8 mouse cellular contexts compared by ENCODE assay signal in genomic region chr8:3517117-3517495, GRCm38 (mm10). TPM values are rescaled to one million over a fixed set of nuclear protein-coding genes. Genes with fewer than 3 reads are reported as not detected.
A peak's percentile ranks its signal among the peaks of the same experiment; 100 is the strongest.
DNase-seq lines count a peak whose midpoint lies in the region; ATAC-seq and TF ChIP-seq lines count a peak whose summit lies in the region.

No protein-coding gene starts in this region.

- H3K36me3 ChIP-seq in kidney, adult 2 months (ENCODE audit: control insufficient read depth, insufficient read depth, low read length) = no peaks in the 10 kb centered on the region; the same call in 1 of the 2 replicates
- peaks cover 35% of the 10 kb centered on the region for H3K36me3 ChIP-seq in embryonic facial prominence, embryonic 13.5 days
- peaks cover 30% of the 10 kb centered on the region for H3K36me3 ChIP-seq in hindbrain, embryonic 14.5 days (replicated peaks; ENCODE audit: control insufficient read depth, insufficient read depth)
- peaks cover 16% of the 10 kb centered on the region for H3K36me3 ChIP-seq in liver, postnatal 0 days (replicated peaks; ENCODE audit: insufficient read depth, low read length)

- H3K27ac ChIP-seq in kidney, adult 2 months (ENCODE audit: insufficient read depth, low read depth, low read length) = no peak overlapping the region
- H3K27ac ChIP-seq in embryonic facial prominence, embryonic 13.5 days = peak overlapping the region; percentile 33
- 0 out of 2 replicates have a peak overlapping the region, but pooled peaks have one; percentile 82 for H3K27ac ChIP-seq in hindbrain, embryonic 14.5 days
- H3K27ac ChIP-seq in liver, postnatal 0 days (ENCODE audit: low read depth) = 0 out of 2 replicates have a peak overlapping the region, but pooled peaks have one; percentile 76

- no peak for TF ChIP-seq EP300 in liver, postnatal 0 days (IDR thresholded peaks at IDR 0.05; ENCODE audit: low read depth)

- H3K4me3 ChIP-seq in kidney, adult 2 months (ENCODE audit: insufficient read depth, low read depth, low read length) = peak overlapping the region; percentile 64
- H3K4me3 ChIP-seq in embryonic facial prominence, embryonic 13.5 days = peak overlapping the region; percentile 67
- peak overlapping the region; percentile 54 for H3K4me3 ChIP-seq in hindbrain, embryonic 14.5 days (replicated peaks; ENCODE audit: low read length)
- H3K4me3 ChIP-seq in liver, postnatal 0 days (ENCODE audit: low read depth, low read length) = peak overlapping the region; percentile 74

- DNase-seq in kidney, adult 2 months = peak; percentile 25
- DNase-seq in kidney, adult 11 months = no peak
- DNase-seq in hindbrain, embryonic 14.5 days (ENCODE audit: low spot score) = no peak
- DNase-seq in liver, postnatal 0 days = no peak
- DNase-seq in right cerebral cortex, postnatal 4 days = peak; percentile 67
- DNase-seq in adrenal gland, adult 2 months = no peak
- no peak for DNase-seq in ovary, postnatal 14 days (ENCODE audit: low spot score)

- WGBS in kidney, adult 2 months = 4% methylated on average over 16 of the region's 16 CpGs
- WGBS in embryonic facial prominence, embryonic 13.5 days = 6% methylated on average over 16 of the region's 16 CpGs
- WGBS in hindbrain, embryonic 14.5 days = 10% methylated on average over 16 of the region's 16 CpGs
- WGBS in liver, postnatal 0 days (ENCODE audit: insufficient replicate concordance) = 6% methylated on average over 16 of the region's 16 CpGs

- TF ChIP-seq POLR2A in kidney, adult 2 months (IDR thresholded peaks at IDR 0.05; ENCODE audit: low read depth, low read length) = no peak

- no peaks in the 10 kb centered on the region for H3K27me3 ChIP-seq in kidney, adult 2 months (replicated peaks; ENCODE audit: control insufficient read depth, insufficient read depth, low read length)
- no peaks in the 10 kb centered on the region for H3K27me3 ChIP-seq in embryonic facial prominence, embryonic 13.5 days
- H3K27me3 ChIP-seq in hindbrain, embryonic 14.5 days (ENCODE audit: control insufficient read depth, insufficient read depth, low read length) = no peaks in the 10 kb centered on the region
- no peaks in the 10 kb centered on the region for H3K27me3 ChIP-seq in liver, postnatal 0 days (ENCODE audit: insufficient read depth, low read length)

- H3K9me3 ChIP-seq in embryonic facial prominence, embryonic 13.5 days = no peaks in the 10 kb centered on the region
- no peaks in the 10 kb centered on the region for H3K9me3 ChIP-seq in hindbrain, embryonic 14.5 days (ENCODE audit: control insufficient read depth, low read length)
- no peaks in the 10 kb centered on the region for H3K9me3 ChIP-seq in liver, postnatal 0 days (ENCODE audit: low read length)

- peaks cover 3% of the 10 kb centered on the region; the same call in 1 of the 2 replicates for H3K4me1 ChIP-seq in kidney, adult 2 months (ENCODE audit: control insufficient read depth, insufficient read depth, low read length)
- H3K4me1 ChIP-seq in embryonic facial prominence, embryonic 13.5 days = peaks cover 13% of the 10 kb centered on the region; the same call in 1 of the 2 replicates
- H3K4me1 ChIP-seq in hindbrain, embryonic 14.5 days (replicated peaks; ENCODE audit: control insufficient read depth, insufficient read depth, low read length) = 0 out of 2 replicates have a peak, but pooled peaks cover 11% of the 10 kb centered on the region
- H3K4me1 ChIP-seq in liver, postnatal 0 days (ENCODE audit: insufficient read depth) = peaks cover 18% of the 10 kb centered on the region

- peak overlapping the region; percentile 95 for H3K4me2 ChIP-seq in embryonic facial prominence, embryonic 13.5 days
- H3K4me2 ChIP-seq in hindbrain, embryonic 14.5 days (replicated peaks) = peak overlapping the region; percentile 86
- H3K4me2 ChIP-seq in liver, postnatal 0 days (ENCODE audit: low read depth, low read length) = peak overlapping the region; percentile 90

- no peak for ATAC-seq in embryonic facial prominence, embryonic 13.5 days (ENCODE audit: insufficient number of reproducible peaks, insufficient read depth, low FRiP score, low TSS enrichment, low read depth)
- peak; percentile 21; the same call in 1 of the 2 replicates for ATAC-seq in hindbrain, embryonic 14.5 days (ENCODE audit: low FRiP score)
- no peak; the same call in 1 of the 2 replicates for ATAC-seq in liver, postnatal 0 days

- H3K9ac ChIP-seq in embryonic facial prominence, embryonic 13.5 days = peak overlapping the region; percentile 75
- peak overlapping the region; percentile 63 for H3K9ac ChIP-seq in hindbrain, embryonic 14.5 days
- peak overlapping the region; percentile 62 for H3K9ac ChIP-seq in liver, postnatal 0 days (replicated peaks)

- TF ChIP-seq CTCF in kidney, adult 2 months (conservative IDR thresholded peaks at IDR 0.05; ENCODE audit: insufficient read depth, insufficient read length, low read depth, low read length) = no peak
- no peak for TF ChIP-seq CTCF in liver, postnatal 0 days (IDR thresholded peaks at IDR 0.05; ENCODE audit: low read depth)

RNA-seq across cellular contexts. Expression of gene Pnpla6, which starts 1.9 kb away (rescaled TPM):
- polyA plus RNA-seq in kidney, adult 2 months (2012; rRNA removed) = 53.3 and 70.7 TPM in 2 replicates
- 26.5 and 31.0 TPM in 2 replicates for polyA plus RNA-seq in embryonic facial prominence, embryonic 13.5 days (2015; fragmentation: Nextera tagmentation; extraction: Ambion mirVana)
- 32.7 and 36.5 TPM in 2 replicates for polyA plus RNA-seq in hindbrain, embryonic 14.5 days (2014; fragmentation: Nextera tagmentation; extraction: Ambion mirVana)
- 6.4 TPM in 2 replicates for polyA plus RNA-seq in liver, postnatal 0 days (2015; fragmentation: Nextera tagmentation; extraction: Ambion mirVana)
- total RNA-seq in adrenal gland, adult 2 months (2021) = 10 to 100 TPM; 35.2 to 38.8 TPM
- 48.3 and 54.6 TPM in 2 replicates for polyA plus RNA-seq in adrenal gland, adult 2 months (2012; rRNA removed)

RNA-seq across cellular contexts. Expression of gene Mcoln1, which starts 16.8 kb away (rescaled TPM):
- 239 and 302 TPM in 2 replicates for polyA plus RNA-seq in kidney, adult 2 months (2012; rRNA removed)
- polyA plus RNA-seq in embryonic facial prominence, embryonic 13.5 days (2015; fragmentation: Nextera tagmentation; extraction: Ambion mirVana) = 58.3 and 59.9 TPM in 2 replicates
- polyA plus RNA-seq in hindbrain, embryonic 14.5 days (2014; fragmentation: Nextera tagmentation; extraction: Ambion mirVana) = 70.0 and 86.0 TPM in 2 replicates
- polyA plus RNA-seq in liver, postnatal 0 days (2015; fragmentation: Nextera tagmentation; extraction: Ambion mirVana) = 19.9 and 20.6 TPM in 2 replicates
- 10 to 100 TPM; 42.5 to 45.0 TPM for total RNA-seq in adrenal gland, adult 2 months (2021)
- polyA plus RNA-seq in adrenal gland, adult 2 months (2012; rRNA removed) = 1,409 and 1,463 TPM in 2 replicates

RNA-seq across cellular contexts. Expression of gene Zfp358, which starts 24.2 kb away (rescaled TPM):
- 43.2 and 58.6 TPM in 2 replicates for polyA plus RNA-seq in kidney, adult 2 months (2012; rRNA removed)
- polyA plus RNA-seq in embryonic facial prominence, embryonic 13.5 days (2015; fragmentation: Nextera tagmentation; extraction: Ambion mirVana) = 52.0 and 53.9 TPM in 2 replicates
- 34.5 and 41.2 TPM in 2 replicates for polyA plus RNA-seq in hindbrain, embryonic 14.5 days (2014; fragmentation: Nextera tagmentation; extraction: Ambion mirVana)
- 4.9 and 6.3 TPM in 2 replicates for polyA plus RNA-seq in liver, postnatal 0 days (2015; fragmentation: Nextera tagmentation; extraction: Ambion mirVana)
- total RNA-seq in adrenal gland, adult 2 months (2021) = 10 to 100 TPM; 22.5 to 23.2 TPM
- 80.1 and 81.3 TPM in 2 replicates for polyA plus RNA-seq in adrenal gland, adult 2 months (2012; rRNA removed)

RNA-seq across cellular contexts. Expression of gene Tex45, which starts 46.4 kb away (rescaled TPM):
- 0.05 and 0.11 TPM in 2 replicates for polyA plus RNA-seq in kidney, adult 2 months (2012; rRNA removed)
- 0.18 TPM in 1 of 2 replicates, not detected in the other for polyA plus RNA-seq in embryonic facial prominence, embryonic 13.5 days (2015; fragmentation: Nextera tagmentation; extraction: Ambion mirVana)
- 0.35 and 0.39 TPM in 2 replicates for polyA plus RNA-seq in hindbrain, embryonic 14.5 days (2014; fragmentation: Nextera tagmentation; extraction: Ambion mirVana)
- polyA plus RNA-seq in liver, postnatal 0 days (2015; fragmentation: Nextera tagmentation; extraction: Ambion mirVana) = not detected in 2 replicates
- under 1 TPM in 1 of 2 experiments, not detected in 1; 0.17 TPM for total RNA-seq in adrenal gland, adult 2 months (2021)
- 0.16 and 0.17 TPM in 2 replicates for polyA plus RNA-seq in adrenal gland, adult 2 months (2012; rRNA removed)

RNA-seq across cellular contexts. Expression of gene Pex11g, which starts 49.6 kb away (rescaled TPM):
- polyA plus RNA-seq in kidney, adult 2 months (2012; rRNA removed) = 15.1 and 15.5 TPM in 2 replicates
- polyA plus RNA-seq in embryonic facial prominence, embryonic 13.5 days (2015; fragmentation: Nextera tagmentation; extraction: Ambion mirVana) = 4.5 and 5.2 TPM in 2 replicates
- polyA plus RNA-seq in hindbrain, embryonic 14.5 days (2014; fragmentation: Nextera tagmentation; extraction: Ambion mirVana) = 2.3 and 3.2 TPM in 2 replicates
- polyA plus RNA-seq in liver, postnatal 0 days (2015; fragmentation: Nextera tagmentation; extraction: Ambion mirVana) = 14.8 and 14.9 TPM in 2 replicates
- 10 to 100 TPM; 10.4 TPM for total RNA-seq in adrenal gland, adult 2 months (2021)
- polyA plus RNA-seq in adrenal gland, adult 2 months (2012; rRNA removed) = 11.8 and 16.9 TPM in 2 replicates

Comparison
In these comparisons a context has a peak if more than half of its experiments do, and no peak if none do; other contexts are left out.
1. DNase-seq: peak in kidney, adult 2 months (single experiment) and right cerebral cortex, postnatal 4 days (single experiment); none in kidney, adult 11 months (single experiment), hindbrain, embryonic 14.5 days (single experiment), liver, postnatal 0 days (single experiment), adrenal gland, adult 2 months (single experiment) and ovary, postnatal 14 days (single experiment).
2. Peak in every context shown above with its lines, with median percentiles within 50 percentile points of each other: H3K4me3 ChIP-seq, H3K4me2 ChIP-seq and H3K9ac ChIP-seq.